Mouse (Mus musculus) kidney, adult 2 months (tissue): ENCODE results near the gene Flywch1.

ENCODE experiments used
- CTCF ChIP-seq: fragments of 200-500 bp; conservative IDR thresholded peaks from 2 replicates; pipeline ENCODE4 v1.5.1; 2011; ENCODE audit warnings: low read depth, mild to moderate bottlenecking, control low read depth, low read length, moderate library complexity, mixed read lengths; ENCODE audit not compliant: insufficient read depth, insufficient read length
- POLR2A ChIP-seq: fragments of 200-500 bp; IDR thresholded peaks from one replicate; pipeline ENCODE4 v1.6.1; 2011; ENCODE audit warnings: low read depth, low read length, control low read depth

GRCm38 (mm10) chr17:23742210-23742793 is 29.1 kb downstream of the Flywch1 start:
- TF ChIP-seq POLR2A (no peak), CTCF (no peak)
